Mouse (Mus musculus): Measurements from ENCODE around the gene Igf1. TPM values are rescaled to one million over a fixed set of nuclear protein-coding genes. Genes with fewer than 3 reads are reported as not detected.

Igf1 gene
- total and polyA plus RNA-seq, 3 experiments: not detected

- H3K4me1 ChIP-seq (ENCODE audit: control insufficient read depth in 1 of 2, insufficient read depth in 2 of 2, low read length in 2 of 2): no peaks in the 10 kb centered on the region
- H3K79me2 ChIP-seq (ENCODE audit: control insufficient read depth, insufficient read depth, low read length, poor library complexity): no peaks in the 10 kb centered on the region
- no peaks in the 10 kb centered on the region for H3K9me3 ChIP-seq (replicated peaks; ENCODE audit: insufficient read depth, low read length)
- no peak overlapping the region for H3K4me3 ChIP-seq (ENCODE audit: control insufficient read depth in 1 of 2, insufficient read depth in 1 of 2, low read depth in 2 of 2, low read length in 2 of 2)
- no peak for TF ChIP-seq POLR2A (IDR thresholded peaks at IDR 0.05; ENCODE audit: control insufficient read depth in 1 of 2, insufficient read depth in 1 of 2, low read depth in 1 of 2, low read length in 2 of 2, poor library complexity in 1 of 2)
- TF ChIP-seq MYB (IDR thresholded peaks at IDR 0.05; ENCODE audit: low read depth, low read length): no peak
- no peak for TF ChIP-seq KAT2A (conservative IDR thresholded peaks at IDR 0.05; ENCODE audit: low read depth, low read length)
- TF ChIP-seq USF1 (IDR thresholded peaks at IDR 0.05; ENCODE audit: low read depth, low read length): no peak
- TF ChIP-seq MAZ (IDR thresholded peaks at IDR 0.05; ENCODE audit: low read depth, low read length): no peak
- TF ChIP-seq GABPA (IDR thresholded peaks at IDR 0.05; ENCODE audit: low read depth, low read length): no peak
- no peak for TF ChIP-seq ETS1 (IDR thresholded peaks at IDR 0.05; ENCODE audit: low read depth, low read length)
- no peak for TF ChIP-seq CHD2 (IDR thresholded peaks at IDR 0.05; ENCODE audit: low read length)
- TF ChIP-seq CTCF (IDR thresholded peaks at IDR 0.05 in 2 of 3, conservative IDR thresholded peaks at IDR 0.05 in 1 of 3; ENCODE audit: control insufficient read depth in 1 of 3, insufficient read depth in 1 of 3, low read depth in 2 of 3, low read length in 3 of 3, poor library complexity in 1 of 3, severe bottlenecking in 1 of 3): no peak
- TF ChIP-seq MYC (IDR thresholded peaks at IDR 0.05; ENCODE audit: low read depth, low read length): no peak
- no peak for TF ChIP-seq EP300 (IDR thresholded peaks at IDR 0.05; ENCODE audit: low read depth in 1 of 2, low read length in 2 of 2)
- no peak for TF ChIP-seq UBTF (IDR thresholded peaks at IDR 0.05; ENCODE audit: borderline replicate concordance, insufficient read depth, low read depth, low read length)
- TF ChIP-seq JUND (IDR thresholded peaks at IDR 0.05; ENCODE audit: low read depth, low read length): no peak
- TF ChIP-seq ZNF384 (IDR thresholded peaks at IDR 0.05; ENCODE audit: low read depth, low read length): no peak
- no peak for TF ChIP-seq TCF12 (IDR thresholded peaks at IDR 0.05; ENCODE audit: low read depth, low read length)
- TF ChIP-seq BHLHE40 (IDR thresholded peaks at IDR 0.05; ENCODE audit: borderline replicate concordance, low read depth, low read length): no peak
- TF ChIP-seq TBP (IDR thresholded peaks at IDR 0.05; ENCODE audit: low read depth, low read length): no peak
- TF ChIP-seq ZKSCAN1 (IDR thresholded peaks at IDR 0.05; ENCODE audit: low read depth, low read length): no peak
- TF ChIP-seq ZMIZ1 (IDR thresholded peaks at IDR 0.05; ENCODE audit: low read depth, low read length): no peak
- no peaks in the 10 kb centered on the region for H3K36me3 ChIP-seq (ENCODE audit: control insufficient read depth in 1 of 2, insufficient read depth in 2 of 2, low read length in 2 of 2)
- no peak overlapping the region for H3K27ac ChIP-seq (ENCODE audit: control insufficient read depth, low read depth, low read length)
- no peak overlapping the region for H3K9ac ChIP-seq (ENCODE audit: control insufficient read depth, low read depth, low read length, poor library complexity, severe bottlenecking)
- no peak for DNase-seq (ENCODE audit: low read depth, low spot score)
- H3K27me3 ChIP-seq (ENCODE audit: control insufficient read depth in 1 of 2, insufficient read depth in 2 of 2, low read length in 2 of 2): no peaks in the 10 kb centered on the region
Measured at GRCm38 (mm10) chr10:87901916-87902315, 43.9 kb downstream of the Igf1 start.

- H3K36me3 ChIP-seq (ENCODE audit: control insufficient read depth in 1 of 2, insufficient read depth in 2 of 2, low read length in 2 of 2): no peaks in the 10 kb centered on the region
- H3K9me3 ChIP-seq (replicated peaks; ENCODE audit: insufficient read depth, low read length): no peaks in the 10 kb centered on the region
- H3K4me3 ChIP-seq (ENCODE audit: control insufficient read depth in 1 of 2, insufficient read depth in 1 of 2, low read depth in 2 of 2, low read length in 2 of 2): no peak overlapping the region
- no peaks in the 10 kb centered on the region for H3K27me3 ChIP-seq (ENCODE audit: control insufficient read depth in 1 of 2, insufficient read depth in 2 of 2, low read length in 2 of 2)
- H3K79me2 ChIP-seq (ENCODE audit: control insufficient read depth, insufficient read depth, low read length, poor library complexity): no peaks in the 10 kb centered on the region
- no peaks in the 10 kb centered on the region for H3K4me1 ChIP-seq (ENCODE audit: control insufficient read depth in 1 of 2, insufficient read depth in 2 of 2, low read length in 2 of 2)
- no peak overlapping the region for H3K27ac ChIP-seq (ENCODE audit: control insufficient read depth, low read depth, low read length)
- H3K9ac ChIP-seq (ENCODE audit: control insufficient read depth, low read depth, low read length, poor library complexity, severe bottlenecking): no peak overlapping the region
- DNase-seq (ENCODE audit: low read depth, low spot score): no peak
- TF ChIP-seq MEF2A (IDR thresholded peaks at IDR 0.05; ENCODE audit: extremely low read depth, insufficient replicate concordance, low read depth, low read length, poor library complexity, severe bottlenecking): no peak
- TF ChIP-seq ZC3H11A (IDR thresholded peaks at IDR 0.05; ENCODE audit: low read depth, low read length): no peak
- no peak for TF ChIP-seq TBP (IDR thresholded peaks at IDR 0.05; ENCODE audit: low read depth, low read length)
- no peak for TF ChIP-seq USF1 (IDR thresholded peaks at IDR 0.05; ENCODE audit: low read depth, low read length)
- no peak for TF ChIP-seq MAFK (IDR thresholded peaks at IDR 0.05; ENCODE audit: borderline replicate concordance, low read depth, low read length)
- TF ChIP-seq HCFC1 (IDR thresholded peaks at IDR 0.05; ENCODE audit: low read depth, low read length): no peak
- TF ChIP-seq MXI1 (IDR thresholded peaks at IDR 0.05; ENCODE audit: low read depth, low read length): no peak
- no peak for TF ChIP-seq EP300 (IDR thresholded peaks at IDR 0.05; ENCODE audit: low read depth in 1 of 2, low read length in 2 of 2)
- no peak for TF ChIP-seq GABPA (IDR thresholded peaks at IDR 0.05; ENCODE audit: low read depth, low read length)
- TF ChIP-seq SMC3 (IDR thresholded peaks at IDR 0.05; ENCODE audit: low read depth, low read length): no peak
- TF ChIP-seq MYB (IDR thresholded peaks at IDR 0.05; ENCODE audit: low read depth, low read length): no peak
- no peak for TF ChIP-seq MAX (IDR thresholded peaks at IDR 0.05; ENCODE audit: low read length)
- TF ChIP-seq E2F4 (IDR thresholded peaks at IDR 0.05; ENCODE audit: borderline replicate concordance, low read depth, low read length): no peak
- TF ChIP-seq NRF1 (IDR thresholded peaks at IDR 0.05; ENCODE audit: insufficient read depth, low read depth, low read length, poor library complexity, severe bottlenecking): no peak
- no peak for TF ChIP-seq POLR2AphosphoS5 (IDR thresholded peaks at IDR 0.05; ENCODE audit: borderline replicate concordance, low read depth, low read length)
- TF ChIP-seq GATA1 (IDR thresholded peaks at IDR 0.05; ENCODE audit: low read depth, low read length): no peak
- no peak for TF ChIP-seq KAT2A (conservative IDR thresholded peaks at IDR 0.05; ENCODE audit: low read depth, low read length)
- no peak for TF ChIP-seq NELFE (IDR thresholded peaks at IDR 0.05; ENCODE audit: low read depth, low read length)
- TF ChIP-seq ZNF384 (IDR thresholded peaks at IDR 0.05; ENCODE audit: low read depth, low read length): no peak
Measured at GRCm38 (mm10) chr10:87904324-87904723, 46.3 kb downstream of the Igf1 start.
